Mouse (Mus musculus): ENCODE measurements at regions not wholly inside any gene's neighbourhood (a gene's known extent, or its start where the extent isn't known, plus 50 kb on each side); places are given as distances from the start of the nearest gene placed in this dataset.

DNA sequence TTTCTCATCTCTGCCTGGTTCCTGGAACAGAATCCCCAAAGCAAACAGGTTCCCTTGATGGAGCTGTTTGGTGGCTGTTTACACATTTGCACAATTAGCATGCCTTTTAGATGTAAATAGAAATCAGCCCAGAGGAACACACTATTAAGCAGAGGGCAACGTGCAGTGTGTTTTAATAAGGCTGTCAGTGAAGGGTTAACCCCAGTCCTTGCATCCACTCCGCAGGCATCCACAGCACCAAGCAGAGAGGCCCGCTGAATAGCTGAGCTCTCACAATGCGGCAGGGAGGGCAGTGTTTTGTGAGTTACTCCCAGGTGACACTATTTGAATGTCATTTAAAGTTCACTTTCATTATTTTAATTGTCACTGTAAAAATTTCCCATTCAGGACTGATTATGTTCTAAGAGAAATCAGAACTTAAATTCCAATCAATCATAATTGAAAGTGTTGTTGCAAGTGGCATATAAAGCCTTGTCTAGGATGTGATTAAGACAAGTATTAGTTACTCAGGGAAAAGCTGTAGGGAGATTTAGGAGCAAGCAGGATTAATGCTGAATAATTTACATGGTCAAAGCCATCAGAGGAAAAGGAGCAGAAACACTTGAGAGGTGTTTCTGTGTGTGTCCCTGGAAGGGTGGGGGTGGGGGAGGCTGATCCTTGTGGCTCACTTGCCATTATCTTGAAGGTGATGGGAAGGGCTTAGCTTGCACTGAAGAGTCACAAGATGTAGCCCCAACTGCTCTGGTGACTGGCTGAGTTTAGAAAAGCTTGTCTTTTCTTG, 528.1 kb downstream of the Gm9195 start:
- TF ChIP-seq CTCF (IDR thresholded peaks at IDR 0.05; ENCODE audit: borderline replicate concordance, control insufficient read depth, extremely low read depth, insufficient read depth, low read length, poor library complexity) (no peak), POLR2A (IDR thresholded peaks at IDR 0.05; ENCODE audit: control insufficient read depth, extremely low read depth, insufficient read depth, low read length, poor library complexity) (no peak)

Data from thymus, adult 2 months (tissue).